Mouse (Mus musculus) MEL-GATA-1-ER (cell line): Measurements from ENCODE around the gene Ndufs2.

ENCODE experiments used
- DNase-seq: peaks from one replicate; pipeline ENCODE4 v3.0.0-alpha.2; 2012; ENCODE audit warnings: low read depth; ENCODE audit errors: extremely low read depth

Ndufs2 gene

GRCm38 (mm10) chr1:171250680-171251593 is at the start of gene Ndufs2:
Gene Ndufs2, minus strand, starts transcription at chr1:171251388.
- no peak for DNase-seq

DNA sequence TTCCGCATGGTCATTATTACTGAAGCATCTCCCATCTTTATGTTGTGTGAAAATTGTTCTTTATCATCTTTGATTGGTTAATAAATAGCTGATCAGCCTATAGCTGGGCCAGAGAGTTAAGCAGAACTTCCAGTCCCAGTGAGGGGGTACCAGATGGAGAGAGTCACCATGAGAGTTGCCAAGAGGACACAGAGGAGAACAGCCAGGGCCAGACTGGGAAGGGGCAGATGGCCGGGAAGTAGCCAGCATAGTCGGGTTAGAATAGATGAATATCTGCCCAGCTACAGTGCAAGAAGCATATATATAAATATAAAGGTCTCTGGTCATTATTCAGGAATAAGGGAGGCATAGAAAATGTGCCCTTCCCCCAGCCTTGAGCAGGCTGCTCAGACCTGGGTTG is 47.0 kb upstream of the Ndufs2 start:
- DNase-seq = no peak

DNA sequence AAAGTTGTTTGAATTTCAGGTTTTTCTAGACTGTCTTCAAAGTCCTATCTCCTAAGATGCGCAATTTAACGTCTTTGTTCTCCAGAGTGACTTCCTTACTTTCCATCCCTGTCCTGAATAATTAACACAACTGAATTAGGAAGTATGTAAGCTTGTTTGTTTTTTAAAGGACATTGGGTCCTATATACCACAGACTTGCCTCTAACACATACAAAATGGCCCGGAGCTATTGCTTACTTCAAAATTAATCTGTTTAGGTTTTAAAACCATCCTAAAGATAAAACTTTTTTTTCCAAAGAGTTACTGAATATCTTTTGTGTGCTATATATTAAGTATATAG is 43.8 kb upstream of the Ndufs2 start:
- DNase-seq = no peak

GRCm38 (mm10) chr1:171294298-171295062 is 43.3 kb upstream of the Ndufs2 start, which contains the start of gene Ufc1:
Gene Ufc1, minus strand, starts transcription at chr1:171295024.
- DNase-seq = peak; percentile 85

- no peak for DNase-seq
Measured at GRCm38 (mm10) chr1:171293906-171294297, 42.7 kb upstream of the Ndufs2 start.

DNA sequence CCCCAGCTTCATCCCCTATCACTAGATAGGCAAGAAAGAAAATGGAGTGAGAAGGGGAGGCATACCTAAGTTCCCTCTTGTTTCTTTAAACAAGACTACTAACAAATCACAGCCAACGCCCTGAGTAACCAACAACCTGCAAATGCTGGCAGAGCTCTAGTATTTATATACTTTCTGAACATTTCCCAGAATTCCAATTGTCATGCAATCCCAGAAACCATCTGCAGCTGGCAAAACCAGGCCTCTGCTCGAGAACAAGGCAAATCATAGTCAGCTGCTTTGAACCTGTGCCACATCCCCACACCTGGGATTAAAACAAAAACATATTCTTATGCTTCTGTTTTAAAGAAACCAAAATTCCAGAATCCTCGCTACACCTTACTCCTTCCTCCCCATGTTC is 42.2 kb upstream of the Ndufs2 start:
- DNase-seq = no peak

- DNase-seq = no peak
Measured at GRCm38 (mm10) chr1:171288328-171288727, 37.1 kb upstream of the Ndufs2 start.

DNA sequence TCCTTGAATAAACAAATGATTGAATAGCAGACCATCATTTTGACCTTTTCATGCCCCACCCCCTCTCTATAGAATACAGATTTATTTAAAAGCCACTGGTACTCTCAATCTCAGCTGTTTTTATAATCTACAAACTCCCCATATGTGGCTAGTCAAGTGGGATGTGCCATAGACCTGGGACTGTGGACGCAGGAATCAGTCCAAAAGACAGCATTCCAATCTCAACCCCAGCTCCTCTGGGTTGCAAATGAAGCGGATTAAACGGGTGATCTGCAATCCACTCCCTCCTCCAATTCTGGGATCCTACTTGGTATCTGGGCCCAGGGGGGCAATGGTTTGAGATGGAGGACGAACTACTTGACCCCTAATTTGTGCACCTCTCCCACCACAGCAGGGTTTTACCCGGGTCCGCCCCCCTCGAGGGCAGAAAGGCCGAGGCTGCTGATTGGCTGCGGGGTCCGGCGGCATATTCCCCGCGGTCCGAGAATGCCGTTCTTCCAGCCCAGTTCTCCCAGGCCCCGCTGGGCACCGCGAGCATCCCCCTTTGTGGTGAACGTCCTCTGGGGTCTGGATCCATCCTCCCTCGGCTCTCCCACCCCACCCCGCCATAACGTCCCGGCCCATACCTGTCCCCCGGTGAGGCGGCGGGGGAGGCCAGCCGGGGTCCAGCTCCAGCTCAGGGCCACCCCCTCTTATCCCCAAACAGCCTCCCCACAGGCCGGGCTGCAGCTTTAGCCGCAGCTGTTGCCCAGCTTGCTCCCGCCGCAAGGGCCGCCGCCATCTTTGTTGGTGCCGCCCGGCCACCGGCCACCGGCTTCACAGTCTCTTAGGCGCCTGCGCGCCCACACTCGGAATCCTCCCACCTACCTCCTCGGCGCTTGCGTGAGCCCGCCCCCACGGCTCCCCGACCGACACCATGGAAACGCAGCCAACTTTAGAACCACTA is 36.2 kb upstream of the Ndufs2 start, which contains the start of gene Usp21:
Usp21 (minus strand) TSS at position 856 of the 946 bp plus-strand sequence.
- DNase-seq = peak; percentile 66

GRCm38 (mm10) chr1:171286517-171286916 is 35.3 kb upstream of the Ndufs2 start:
- no peak for DNase-seq

DNA sequence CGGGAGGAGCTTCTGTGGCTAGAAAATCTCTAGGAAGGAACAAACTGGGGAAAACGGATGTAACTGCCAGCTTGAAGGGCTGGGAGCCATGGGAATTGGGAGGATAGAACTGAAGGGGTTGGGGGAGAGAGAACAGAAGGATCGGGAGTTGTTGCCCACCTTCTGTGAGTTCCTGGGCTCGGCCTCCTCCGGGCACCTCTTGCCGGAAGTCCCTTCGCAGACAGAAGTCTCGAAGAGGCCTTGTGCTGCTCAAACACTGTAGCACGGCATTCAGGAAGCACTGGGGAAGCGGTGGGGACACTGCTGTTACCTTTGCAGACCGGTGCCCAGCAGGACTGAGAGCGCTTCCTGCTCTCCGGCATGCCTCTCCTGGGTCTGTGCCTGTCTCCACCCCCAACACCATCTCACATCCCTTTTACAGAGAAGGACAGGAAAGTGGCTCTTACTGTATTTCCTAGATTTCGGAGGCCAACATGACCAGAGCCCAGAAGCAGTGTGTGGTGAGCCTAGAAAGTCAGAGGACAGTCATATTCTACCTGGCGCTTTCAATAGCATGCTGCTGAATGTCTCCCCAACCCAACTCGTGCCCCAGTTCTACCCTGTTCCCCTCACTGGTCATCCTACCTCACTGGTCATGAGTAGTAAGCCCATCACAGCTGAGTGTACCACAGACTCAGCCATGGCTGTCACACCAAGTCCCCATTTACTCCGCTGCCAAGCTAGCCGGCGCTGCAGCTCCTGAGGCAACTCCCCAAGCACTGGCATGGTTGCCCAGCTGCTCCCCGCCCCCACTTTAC is 34.1 kb upstream of the Ndufs2 start:
- no peak for DNase-seq

GRCm38 (mm10) chr1:171284491-171284890 is 33.3 kb upstream of the Ndufs2 start:
- DNase-seq = no peak

- DNase-seq = no peak
Measured at GRCm38 (mm10) chr1:171283188-171284160, 32.3 kb upstream of the Ndufs2 start.

GRCm38 (mm10) chr1:171282086-171282805 is 31.1 kb upstream of the Ndufs2 start:
- no peak for DNase-seq

GRCm38 (mm10) chr1:171281528-171281923 is 30.3 kb upstream of the Ndufs2 start:
- DNase-seq = peak; percentile 73

DNA sequence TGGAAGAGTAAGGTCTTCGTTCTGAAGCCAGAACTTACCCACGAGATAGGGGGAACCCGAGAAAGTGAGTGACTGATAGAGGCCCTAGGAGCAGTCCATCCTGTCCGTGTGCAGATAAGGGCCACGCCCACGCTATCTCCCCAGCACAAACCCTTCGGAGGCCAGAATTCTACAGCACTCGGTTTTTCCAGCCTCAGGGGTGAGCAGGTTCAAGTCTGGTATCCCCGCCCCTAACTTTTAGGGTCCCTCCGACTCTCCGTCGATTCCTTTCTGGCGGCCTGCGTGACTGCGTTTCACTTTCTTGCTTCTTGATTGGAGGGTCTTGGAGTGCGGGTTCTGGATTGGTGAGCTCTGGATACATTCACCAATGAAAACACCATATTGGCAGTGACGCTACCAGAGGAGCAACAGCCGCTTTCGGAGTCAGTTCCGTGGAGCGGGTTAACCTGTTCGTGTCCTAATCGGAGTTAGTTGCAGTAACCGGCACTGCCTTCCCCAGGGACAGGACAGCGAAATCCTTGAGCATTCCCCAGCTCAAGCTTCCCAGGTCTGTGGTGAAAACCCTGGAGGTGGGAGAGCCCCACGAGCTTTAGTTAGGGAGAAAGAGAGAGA is 29.8 kb upstream of the Ndufs2 start, which contains the start of gene Ppox:
Ppox (minus strand) TSS at position 271 of the 612 bp plus-strand sequence.
- peak; percentile 100 for DNase-seq

DNA sequence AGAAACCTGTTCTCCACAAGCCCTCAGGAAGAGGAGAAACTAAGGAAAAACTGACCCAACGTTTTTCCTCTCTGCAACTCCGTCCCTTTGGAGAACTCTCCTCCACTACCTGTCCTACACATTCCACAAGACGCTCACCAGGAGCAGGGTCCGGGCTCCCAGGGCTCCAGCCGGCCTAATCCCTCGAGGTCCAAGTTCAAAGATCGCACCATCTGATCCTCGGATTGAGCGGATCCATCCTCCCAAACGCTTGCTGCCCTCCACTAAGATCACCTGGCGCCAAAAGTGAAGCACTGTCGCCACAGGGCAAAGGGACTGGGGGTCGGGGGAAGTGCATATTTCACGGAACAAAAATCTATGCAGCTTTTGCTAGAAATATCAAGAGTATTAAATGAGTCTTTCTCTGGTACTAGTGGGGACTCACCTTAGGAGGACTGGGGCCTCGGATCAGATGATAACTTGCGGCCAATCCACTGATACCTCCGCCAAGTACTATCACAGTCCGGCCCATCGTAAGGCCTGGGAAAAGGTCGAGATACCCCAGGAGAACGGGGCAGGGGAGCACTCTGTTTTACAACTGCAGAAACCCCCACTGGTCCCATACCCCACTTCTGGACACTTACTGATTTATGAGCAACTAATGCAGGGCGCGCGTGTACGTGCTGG is 29.2 kb upstream of the Ndufs2 start:
- no peak for DNase-seq

- DNase-seq = no peak
Measured at GRCm38 (mm10) chr1:171279721-171280120, 28.5 kb upstream of the Ndufs2 start.
